Mouse (Mus musculus) erythroblast, embryonic 14.5 days (primary cell): ENCODE measurements around the gene Tbccd1.

ENCODE experiments used
- GATA1 ChIP-seq: IDR thresholded peaks from 2 replicates; pipeline ENCODE4 v1.6.1; 2012; ENCODE audit warnings: low read length, inconsistent platforms, mixed read lengths
- TAL1 ChIP-seq: IDR thresholded peaks from 3 replicates; pipeline ENCODE4 v1.6.1; 2012; ENCODE audit warnings: low read length, inconsistent platforms, mixed read lengths

GRCm38 (mm10) chr16:22848331-22848730 lies 9.1 kb downstream of the Tbccd1 start:
- TF ChIP-seq TAL1: no peak
- TF ChIP-seq GATA1: no peak
